In genomic region chr2:145675756-145676543, GRCm38 (mm10) we compare ENCODE assay signal across 8 mouse cellular contexts. TPM values are rescaled to one million over a fixed set of nuclear protein-coding genes. Genes with fewer than 3 reads are reported as not detected.
DNase-seq lines count a peak whose midpoint lies in the region; ATAC-seq and TF ChIP-seq lines count a peak whose summit lies in the region.

No protein-coding gene starts in this region.

- no peaks in the 10 kb centered on the region for H3K9me3 ChIP-seq in lung, embryonic 15.5 days

- WGBS in spleen, adult 2 months, result 18% methylated on average over 27 of the region's 27 CpGs
- 2% methylated on average over 27 of the region's 27 CpGs for WGBS in lung, embryonic 15.5 days

- H3K9ac ChIP-seq in lung, embryonic 15.5 days, result peak overlapping the region; percentile 70

- 0 out of 2 replicates have a peak, but pooled peaks cover 2% of the 10 kb centered on the region for H3K27me3 ChIP-seq in spleen, adult 2 months (ENCODE audit: control insufficient read depth, insufficient read depth, low read length)
- no peaks in the 10 kb centered on the region for H3K27me3 ChIP-seq in lung, embryonic 15.5 days

- DNase-seq in spleen, adult 2 months (ENCODE audit: low read depth in 1 of 2, low spot score in 2 of 2), result no peak
- DNase-seq in spleen, postnatal 4 days (ENCODE audit: low spot score in 2 of 2), result no peak
- DNase-seq in cerebellum, postnatal 36 days, result peak; percentile 35 to 39
- peak; percentile 30 to 58 for DNase-seq in heart, adult 9 months (ENCODE audit: low spot score in 2 of 2)
- DNase-seq in kidney, adult 9 months, result peak; percentile 75
- peak; percentile 59 for DNase-seq in ovary, postnatal 36 days (ENCODE audit: low spot score)
- no peak for DNase-seq in yolk sac, embryonic 10.5 days (ENCODE audit: low spot score)

- TF ChIP-seq CTCF in spleen, adult 2 months (IDR thresholded peaks at IDR 0.05; ENCODE audit: extremely low read depth, insufficient read depth, insufficient read length, insufficient replicate concordance), result no peak

- no peaks in the 10 kb centered on the region for H3K4me1 ChIP-seq in spleen, adult 2 months (ENCODE audit: control insufficient read depth, insufficient read depth, insufficient read length)
- peaks cover 41% of the 10 kb centered on the region for H3K4me1 ChIP-seq in lung, embryonic 15.5 days

- peak overlapping the region; percentile 47; the same call in 1 of the 2 replicates for H3K4me3 ChIP-seq in spleen, adult 2 months (ENCODE audit: extremely low read depth, insufficient read depth, insufficient read length)
- H3K4me3 ChIP-seq in lung, embryonic 15.5 days, result peak overlapping the region; percentile 76

- peak; percentile 43 for ATAC-seq in lung, embryonic 15.5 days (ENCODE audit: borderline replicate concordance, extremely low read depth, low FRiP score, low TSS enrichment)

- TF ChIP-seq POLR2A in spleen, adult 2 months (IDR thresholded peaks at IDR 0.05; ENCODE audit: low read depth, low read length), result no peak

- H3K36me3 ChIP-seq in spleen, adult 2 months (ENCODE audit: control insufficient read depth, insufficient read depth, low read length), result no peaks in the 10 kb centered on the region
- H3K36me3 ChIP-seq in lung, embryonic 15.5 days, result no peaks in the 10 kb centered on the region

- no peak overlapping the region; the same call in 1 of the 2 replicates for H3K27ac ChIP-seq in spleen, adult 2 months (ENCODE audit: insufficient read depth, low read length)
- H3K27ac ChIP-seq in lung, embryonic 15.5 days, result peak overlapping the region; percentile 93

- peak overlapping the region; percentile 86 for H3K4me2 ChIP-seq in lung, embryonic 15.5 days

RNA-seq across cellular contexts. Expression of gene Rin2, which starts 0.9 kb away (rescaled TPM):
- 2.2 and 2.6 TPM in 2 replicates for polyA plus RNA-seq in spleen, adult 2 months (2012; rRNA removed)
- 28.4 and 28.9 TPM in 2 replicates for polyA plus RNA-seq in lung, embryonic 15.5 days (2015; fragmentation: Nextera tagmentation; extraction: Ambion mirVana)

Comparison
In these comparisons a context has a peak if more than half of its experiments do, and no peak if none do; other contexts are left out.
1. DNase-seq: peak in cerebellum, postnatal 36 days (2 of 2), heart, adult 9 months (2 of 2), kidney, adult 9 months (single experiment) and ovary, postnatal 36 days (single experiment); none in spleen, adult 2 months (0 of 2), spleen, postnatal 4 days (0 of 2) and yolk sac, embryonic 10.5 days (single experiment).